Mouse (Mus musculus) limb, embryonic 15.5 days (tissue): ENCODE measurements around the gene Ttc39a. TPM values are rescaled to one million over a fixed set of nuclear protein-coding genes. Genes with fewer than 3 reads are reported as not detected.

ENCODE experiments used
- polyA plus RNA-seq: library from polyadenylated mRNA; unstranded; fragments of >200 nt; fragmentation: Nextera tagmentation; extraction: Ambion mirVana; gene quantifications from 2 replicates; pipeline ENCODE4 v1.2.1, GENCODE M21; 2015

Gene Ttc39a
- polyA plus RNA-seq, 1 experiment from 2014 or later: 4.0 TPM

Other genes starting within 250 kb of the Ttc39a start
- 62.1 and 63.8 TPM in 2 replicates for gene Osbpl9, start 204.4 kb upstream of the Ttc39a start, polyA plus RNA-seq
- 0.09 and 0.24 TPM in 2 replicates for gene Calr4, start 172.1 kb upstream of the Ttc39a start, polyA plus RNA-seq
- gene Eps15, start 126.4 kb upstream of the Ttc39a start, polyA plus RNA-seq: 37.5 and 40.1 TPM in 2 replicates
- gene Rnf11, start 78.1 kb downstream of the Ttc39a start, polyA plus RNA-seq: 40.0 and 47.4 TPM in 2 replicates
- gene 4930522H14Rik, start 124.7 kb downstream of the Ttc39a start, polyA plus RNA-seq: not detected in 2 replicates